24 mouse cellular contexts compared by ENCODE assay signal in genomic region chr4:22699561-22699960, GRCm38 (mm10).
DNase-seq lines count a peak whose midpoint lies in the region; ATAC-seq and TF ChIP-seq lines count a peak whose summit lies in the region.
"Had no signal": no experiment of that assay in that cellular context is flagged by ENCODE, and none has a peak within 500 bp of the region (broad histone marks: within the 10 kb centered on the region; RNA-seq: fewer than 3 reads in every experiment).

No protein-coding gene starts in this region.

- H3K27me3 ChIP-seq in midbrain, embryonic 11.5 days (ENCODE audit: control insufficient read depth, insufficient read depth, low read length), result no peaks in the 10 kb centered on the region
- H3K27me3 ChIP-seq in midbrain, postnatal 0 days (ENCODE audit: insufficient read depth, low read length), result no peaks in the 10 kb centered on the region
- H3K27me3 ChIP-seq in liver, embryonic 11.5 days (replicated peaks; ENCODE audit: control insufficient read depth, insufficient read depth, low read length), result no peaks in the 10 kb centered on the region
- H3K27me3 ChIP-seq: embryonic facial prominence, embryonic 13.5 days; embryonic facial prominence, embryonic 15.5 days; forebrain, embryonic 12.5 days had no signal

- H3K4me3 ChIP-seq in midbrain, embryonic 11.5 days (ENCODE audit: low read depth, low read length), result no peak overlapping the region
- H3K4me3 ChIP-seq in midbrain, postnatal 0 days (ENCODE audit: low read depth, low read length), result no peak overlapping the region
- H3K4me3 ChIP-seq in ES-E14 (ENCODE audit: insufficient read depth in 1 of 2, low read depth in 1 of 2, low read length in 2 of 2, poor library complexity in 1 of 2, severe bottlenecking in 1 of 2), result no peak overlapping the region
- H3K4me3 ChIP-seq in liver, embryonic 11.5 days (ENCODE audit: low read depth, low read length), result no peak overlapping the region
- H3K4me3 ChIP-seq: embryonic facial prominence, embryonic 13.5 days; embryonic facial prominence, embryonic 15.5 days; erythroblast, embryonic 14.5 days; forebrain, embryonic 10.5 days; forebrain, embryonic 12.5 days had no signal

- H3K4me1 ChIP-seq in midbrain, embryonic 11.5 days (ENCODE audit: control insufficient read depth, insufficient read depth, low read length), result no peaks in the 10 kb centered on the region
- no peaks in the 10 kb centered on the region for H3K4me1 ChIP-seq in midbrain, postnatal 0 days (ENCODE audit: insufficient read depth, low read length)
- H3K4me1 ChIP-seq in ES-E14 (ENCODE audit: control insufficient read depth in 2 of 2, insufficient read depth in 2 of 2, low read length in 2 of 2, poor library complexity in 1 of 2), result no peaks in the 10 kb centered on the region
- H3K4me1 ChIP-seq in liver, embryonic 11.5 days (replicated peaks; ENCODE audit: control insufficient read depth, insufficient read depth, low read length), result no peaks in the 10 kb centered on the region
- H3K4me1 ChIP-seq: embryonic facial prominence, embryonic 13.5 days; embryonic facial prominence, embryonic 15.5 days; forebrain, embryonic 10.5 days; forebrain, embryonic 12.5 days had no signal

- TF ChIP-seq CTCF in midbrain, postnatal 0 days (IDR thresholded peaks at IDR 0.05), result no peak

- H3K9ac ChIP-seq in midbrain, embryonic 11.5 days (ENCODE audit: low read length), result no peak overlapping the region
- no peak overlapping the region for H3K9ac ChIP-seq in midbrain, postnatal 0 days (replicated peaks; ENCODE audit: low read length, poor library complexity, severe bottlenecking)
- no peak overlapping the region for H3K9ac ChIP-seq in ES-E14 (ENCODE audit: insufficient read depth, low read depth, low read length, poor library complexity, severe bottlenecking)
- H3K9ac ChIP-seq in liver, embryonic 11.5 days (ENCODE audit: low read depth, low read length), result no peak overlapping the region
- H3K9ac ChIP-seq: embryonic facial prominence, embryonic 13.5 days; embryonic facial prominence, embryonic 15.5 days; forebrain, embryonic 12.5 days had no signal

- H3K27ac ChIP-seq in midbrain, embryonic 11.5 days (ENCODE audit: low read depth, low read length), result no peak overlapping the region
- no peak overlapping the region for H3K27ac ChIP-seq in midbrain, postnatal 0 days (ENCODE audit: low read depth, low read length)
- no peak overlapping the region for H3K27ac ChIP-seq in ES-E14 (ENCODE audit: insufficient read depth, low read depth, low read length, poor library complexity, severe bottlenecking)
- no peak overlapping the region for H3K27ac ChIP-seq in liver, embryonic 11.5 days (ENCODE audit: low read depth, low read length)
- H3K27ac ChIP-seq: embryonic facial prominence, embryonic 13.5 days; embryonic facial prominence, embryonic 15.5 days; forebrain, embryonic 10.5 days; forebrain, embryonic 12.5 days had no signal

- in situ Hi-C loops in ES-E14 (cut with MboI; ENCODE audit: low sequenced_read_pairs in 2 of 2, unreplicated experiment in 2 of 2), result no loop called here

- 93% methylated on average over 12 of the region's 12 CpGs for WGBS in midbrain, embryonic 11.5 days
- 92% methylated on average over 12 of the region's 12 CpGs for WGBS in midbrain, postnatal 0 days
- WGBS in liver, embryonic 11.5 days, result 84% methylated on average over 12 of the region's 12 CpGs

- no peak for ATAC-seq in midbrain, embryonic 11.5 days (ENCODE audit: low FRiP score)
- no peak for ATAC-seq in midbrain, postnatal 0 days (ENCODE audit: low FRiP score)
- no peak for ATAC-seq in liver, embryonic 11.5 days (replicated peaks; ENCODE audit: low FRiP score)
- ATAC-seq: activated CD4-positive, CD25-positive, alpha-beta regulatory T cell, adult 4 months; forebrain, embryonic 14.5 days; forebrain, embryonic 16.5 days had no signal

- H3K4me2 ChIP-seq in midbrain, embryonic 11.5 days, result no peak overlapping the region
- no peak overlapping the region for H3K4me2 ChIP-seq in midbrain, postnatal 0 days (ENCODE audit: low read depth, low read length, poor library complexity, severe bottlenecking)
- no peak overlapping the region for H3K4me2 ChIP-seq in liver, embryonic 11.5 days
- H3K4me2 ChIP-seq: embryonic facial prominence, embryonic 13.5 days; embryonic facial prominence, embryonic 15.5 days; forebrain, embryonic 12.5 days had no signal

- no peaks in the 10 kb centered on the region for H3K9me3 ChIP-seq in midbrain, embryonic 11.5 days (ENCODE audit: control insufficient read depth, low read length)
- H3K9me3 ChIP-seq in midbrain, postnatal 0 days (ENCODE audit: low read length), result no peaks in the 10 kb centered on the region
- H3K9me3 ChIP-seq in ES-E14 (ENCODE audit: control insufficient read depth, insufficient read depth, low read depth, low read length), result no peaks in the 10 kb centered on the region
- H3K9me3 ChIP-seq in liver, embryonic 11.5 days (ENCODE audit: control insufficient read depth, low read length), result peaks cover 3% of the 10 kb centered on the region; the same call in 1 of the 2 replicates
- H3K9me3 ChIP-seq: embryonic facial prominence, embryonic 13.5 days; embryonic facial prominence, embryonic 15.5 days had no signal

- DNase-seq in midbrain, embryonic 11.5 days (ENCODE audit: low spot score, missing footprints), result peak; percentile 49
- no peak for DNase-seq in midbrain, postnatal 0 days (ENCODE audit: low spot score)
- DNase-seq in ES-E14 (ENCODE audit: low read depth, low spot score) (peak; percentile 3), WW6 (ENCODE audit: low read depth, low spot score) (peak; percentile 7)
- no peak for DNase-seq in liver, embryonic 11.5 days (ENCODE audit: low spot score)
- DNase-seq in kidney, adult 9 months, result no peak
- DNase-seq in cerebellum, postnatal 25 days, result no peak
- DNase-seq: adrenal gland, adult 8-10 months; adrenal gland, postnatal 14 days; adrenal gland, postnatal 36 days; cerebellum, adult 11-12 months; cerebellum, adult 2 months; cerebellum, adult 9-10 months; cerebellum, postnatal 10 days; cerebellum, postnatal 36 days; embryo, embryonic 11 days had no signal

- H3K36me3 ChIP-seq in midbrain, embryonic 11.5 days (ENCODE audit: control insufficient read depth, insufficient read depth, low read length), result no peaks in the 10 kb centered on the region
- no peaks in the 10 kb centered on the region for H3K36me3 ChIP-seq in midbrain, postnatal 0 days (ENCODE audit: insufficient read depth, low read length)
- H3K36me3 ChIP-seq in ES-E14 (ENCODE audit: control insufficient read depth, insufficient read depth, low read length, poor library complexity, severe bottlenecking), result no peaks in the 10 kb centered on the region
- no peaks in the 10 kb centered on the region for H3K36me3 ChIP-seq in liver, embryonic 11.5 days (ENCODE audit: control insufficient read depth, insufficient read depth, low read length)
- H3K36me3 ChIP-seq: embryonic facial prominence, embryonic 13.5 days; embryonic facial prominence, embryonic 15.5 days; forebrain, embryonic 10.5 days; forebrain, embryonic 12.5 days had no signal

TF ChIP-seq in ES-E14, 5 proteins besides CTCF, POLR2A, EP300 and RAD21:
- TF ChIP-seq HCFC1 (IDR thresholded peaks at IDR 0.05; ENCODE audit: borderline replicate concordance, insufficient read depth, low read length) (no peak), ZNF384 (IDR thresholded peaks at IDR 0.05; ENCODE audit: low read depth, low read length) (no peak), ZC3H11A (IDR thresholded peaks at IDR 0.05; ENCODE audit: borderline replicate concordance, low read depth, low read length) (no peak), MAFK (IDR thresholded peaks at IDR 0.05; ENCODE audit: insufficient read depth, low read depth, low read length) (no peak), CHD2 (IDR thresholded peaks at IDR 0.05; ENCODE audit: low read depth, low read length) (no peak)
TF ChIP-seq in ES-E14: peak in this region for 0.

Comparison
In these comparisons a context has a peak if more than half of its experiments do, and no peak if none do; other contexts are left out.
1. DNase-seq: peak in midbrain, embryonic 11.5 days (single experiment), ES-E14 (single experiment) and WW6 (single experiment); none in midbrain, postnatal 0 days (single experiment), liver, embryonic 11.5 days (single experiment), kidney, adult 9 months (single experiment) and cerebellum, postnatal 25 days (0 of 2).